Comparison of ENCODE assay signal across 22 mouse cellular contexts in the genomic region with DNA sequence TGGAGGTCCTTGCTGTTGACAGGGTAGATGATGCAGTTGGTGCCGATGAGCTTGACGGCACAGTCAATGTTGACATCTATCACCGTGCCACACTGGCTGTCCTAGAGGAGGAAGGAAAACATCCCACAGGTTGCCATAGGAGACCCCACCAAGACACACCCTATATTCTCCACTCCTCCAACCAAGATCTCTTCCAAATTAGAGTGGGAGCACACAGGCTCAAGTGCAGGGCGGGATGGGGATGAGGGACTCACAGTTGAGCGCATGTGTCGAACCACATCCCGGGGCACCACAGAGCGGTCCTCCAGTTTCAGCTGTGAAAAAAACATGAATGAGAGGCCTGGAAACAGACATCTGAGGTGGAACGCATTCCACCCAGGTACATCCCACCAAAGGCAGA. TPM values are rescaled to one million over a fixed set of nuclear protein-coding genes. Genes with fewer than 3 reads are reported as not detected.
A peak's percentile ranks its signal among the peaks of the same experiment; 100 is the strongest.
DNase-seq lines count a peak whose midpoint lies in the region; ATAC-seq and TF ChIP-seq lines count a peak whose summit lies in the region.
"Had no signal": no experiment of that assay in that cellular context is flagged by ENCODE, and none has a peak within 500 bp of the region (broad histone marks: within the 10 kb centered on the region; RNA-seq: fewer than 3 reads in every experiment).

No protein-coding gene starts in this region.

- peak overlapping the region; percentile 83; the same call in 1 of the 2 replicates for H3K27ac ChIP-seq in heart, embryonic 10.5 days
- peak overlapping the region; percentile 90 for H3K27ac ChIP-seq in liver, embryonic 12.5 days
- H3K27ac ChIP-seq in liver, embryonic 14.5 days = peak overlapping the region; percentile 83
- no peak overlapping the region for H3K27ac ChIP-seq in neural tube, embryonic 15.5 days (replicated peaks)
- H3K27ac ChIP-seq: embryonic facial prominence, embryonic 12.5 days; forebrain, embryonic 10.5 days; gastrocnemius, adult 2 months; hindbrain, embryonic 10.5 days; hindbrain, embryonic 14.5 days had no signal

- H3K4me1 ChIP-seq in heart, embryonic 10.5 days = peaks cover 54% of the 10 kb centered on the region
- peaks cover 66% of the 10 kb centered on the region for H3K4me1 ChIP-seq in liver, embryonic 12.5 days
- peaks cover 32 to 42% of the 10 kb centered on the region in 2 experiments for H3K4me1 ChIP-seq in liver, embryonic 14.5 days (replicated peaks; ENCODE audit: control insufficient read depth in 2 of 2, insufficient read depth in 2 of 2, low read length in 1 of 2)
- H3K4me1 ChIP-seq in neural tube, embryonic 15.5 days = peaks cover 17% of the 10 kb centered on the region; the same call in 1 of the 2 replicates

- TF ChIP-seq CTCF in liver, embryonic 14.5 days (IDR thresholded peaks at IDR 0.05; ENCODE audit: low read depth) = no peak

- H3K9me3 ChIP-seq in heart, embryonic 10.5 days = no peaks in the 10 kb centered on the region
- no peaks in the 10 kb centered on the region for H3K9me3 ChIP-seq in liver, embryonic 12.5 days (replicated peaks)
- H3K9me3 ChIP-seq in liver, embryonic 14.5 days (ENCODE audit: control insufficient read depth, low read length) = no peaks in the 10 kb centered on the region
- H3K9me3 ChIP-seq in neural tube, embryonic 15.5 days (replicated peaks) = no peaks in the 10 kb centered on the region
- H3K9me3 ChIP-seq: embryonic facial prominence, embryonic 12.5 days; forebrain, embryonic 10.5 days; hindbrain, embryonic 10.5 days had no signal

- ATAC-seq in liver, embryonic 12.5 days = no peak
- no peak for ATAC-seq in liver, embryonic 14.5 days (ENCODE audit: insufficient read depth)
- no peak for ATAC-seq in neural tube, embryonic 15.5 days (ENCODE audit: low FRiP score)
- ATAC-seq: forebrain, embryonic 14.5 days had no signal

- H3K36me3 ChIP-seq in heart, embryonic 10.5 days = peaks cover 46% of the 10 kb centered on the region
- H3K36me3 ChIP-seq in liver, embryonic 12.5 days = peaks cover 54% of the 10 kb centered on the region
- H3K36me3 ChIP-seq in liver, embryonic 14.5 days (replicated peaks; ENCODE audit: control insufficient read depth, insufficient read depth, low read depth) = peaks cover 41% of the 10 kb centered on the region
- H3K36me3 ChIP-seq in neural tube, embryonic 15.5 days = peaks cover 41% of the 10 kb centered on the region

- WGBS in heart, embryonic 10.5 days = 92% methylated on average over 9 of the region's 9 CpGs
- WGBS in liver, embryonic 12.5 days (ENCODE audit: insufficient replicate concordance) = 88% methylated on average over 9 of the region's 9 CpGs
- 82% methylated on average over 9 of the region's 9 CpGs for WGBS in liver, embryonic 14.5 days (ENCODE audit: insufficient replicate concordance)
- WGBS in neural tube, embryonic 15.5 days = 95% methylated on average over 9 of the region's 9 CpGs

- no peak for TF ChIP-seq EP300 in liver, embryonic 14.5 days (IDR thresholded peaks at IDR 0.05; ENCODE audit: low read depth)

- peak overlapping the region; percentile 66; the same call in 1 of the 2 replicates for H3K9ac ChIP-seq in liver, embryonic 12.5 days
- peak overlapping the region; percentile 66 for H3K9ac ChIP-seq in liver, embryonic 14.5 days (replicated peaks)
- no peak overlapping the region for H3K9ac ChIP-seq in neural tube, embryonic 15.5 days (replicated peaks)
- H3K9ac ChIP-seq: embryonic facial prominence, embryonic 12.5 days; hindbrain, embryonic 14.5 days had no signal

- H3K4me3 ChIP-seq in heart, embryonic 10.5 days = no peak overlapping the region
- peak overlapping the region; percentile 22; the same call in 1 of the 2 replicates for H3K4me3 ChIP-seq in liver, embryonic 12.5 days
- peak overlapping the region in 1 of 2 experiments; percentile 18; a peak in 1 of 4 replicates for H3K4me3 ChIP-seq in liver, embryonic 14.5 days (ENCODE audit: insufficient read depth in 1 of 2, low read depth in 2 of 2, low read length in 2 of 2)
- H3K4me3 ChIP-seq in neural tube, embryonic 15.5 days (replicated peaks) = no peak overlapping the region
- H3K4me3 ChIP-seq: embryonic facial prominence, embryonic 12.5 days; forebrain, embryonic 10.5 days; gastrocnemius, adult 2 months; hindbrain, embryonic 10.5 days had no signal

- H3K4me2 ChIP-seq in liver, embryonic 12.5 days = peak overlapping the region; percentile 68
- peak overlapping the region; percentile 71 for H3K4me2 ChIP-seq in liver, embryonic 14.5 days (ENCODE audit: low read depth)
- H3K4me2 ChIP-seq in neural tube, embryonic 15.5 days = no peak overlapping the region
- H3K4me2 ChIP-seq: embryonic facial prominence, embryonic 12.5 days; hindbrain, embryonic 14.5 days had no signal

- H3K27me3 ChIP-seq in heart, embryonic 10.5 days (ENCODE audit: insufficient read depth, poor library complexity, severe bottlenecking) = no peaks in the 10 kb centered on the region
- no peaks in the 10 kb centered on the region for H3K27me3 ChIP-seq in liver, embryonic 12.5 days (replicated peaks)
- H3K27me3 ChIP-seq in liver, embryonic 14.5 days (ENCODE audit: control insufficient read depth, insufficient read depth, low read length) = no peaks in the 10 kb centered on the region
- H3K27me3 ChIP-seq in neural tube, embryonic 15.5 days (replicated peaks) = no peaks in the 10 kb centered on the region
- H3K27me3 ChIP-seq: embryonic facial prominence, embryonic 12.5 days had no signal

- intact Hi-C loops in heart, postnatal 25 days (cut with DNase I) = no loop called here

- DNase-seq in heart, embryonic 10.5 days (ENCODE audit: low spot score) = no peak
- no peak for DNase-seq in heart, postnatal 25 days (ENCODE audit: low spot score)
- no peak for DNase-seq in liver, embryonic 14.5 days (ENCODE audit: low read depth in 3 of 3, low spot score in 3 of 3)
- DNase-seq in MN1 (ENCODE audit: low spot score) = no peak
- DNase-seq: adrenal gland, adult 8-10 months; adrenal gland, postnatal 36 days; cerebellum, adult 11 months; cerebellum, adult 8-10 months; cerebellum, postnatal 14 days; embryo, embryonic 11 days; gastrocnemius, adult 2 months; gastrocnemius, postnatal 25 days had no signal

RNA-seq across cellular contexts. Expression of gene Sphk1, which starts 18.1 kb away (rescaled TPM):
- polyA plus RNA-seq in heart, embryonic 10.5 days (2016; fragmentation: Nextera tagmentation; extraction: Ambion mirVana) = 2.3 and 2.7 TPM in 2 replicates
- 1 to 10 TPM; 1.4 to 1.9 TPM for total RNA-seq in heart, postnatal 25 days (2021)
- polyA plus RNA-seq in liver, embryonic 12.5 days (2016; fragmentation: Nextera tagmentation; extraction: Ambion mirVana) = 26.9 and 28.0 TPM in 2 replicates
- polyA plus RNA-seq in liver, embryonic 14.5 days (2012; rRNA removed) = 23.0 and 24.1 TPM in 2 replicates
- polyA plus RNA-seq in liver, embryonic 14.5 days (2014; fragmentation: Nextera tagmentation; extraction: Ambion mirVana) = 26.8 and 32.2 TPM in 2 replicates
- 2.8 and 4.5 TPM in 2 replicates for polyA plus RNA-seq in neural tube, embryonic 15.5 days (2015; fragmentation: Nextera tagmentation; extraction: Ambion mirVana)
- total RNA-seq: granulocyte monocyte progenitor cell, adult 5-6 weeks had no signal

RNA-seq across cellular contexts. Expression of gene Ube2o, which starts 32.5 kb away (rescaled TPM):
- 8.5 and 10.3 TPM in 2 replicates for polyA plus RNA-seq in heart, embryonic 10.5 days (2016; fragmentation: Nextera tagmentation; extraction: Ambion mirVana)
- 10 to 100 TPM; 31.4 to 37.1 TPM for total RNA-seq in heart, postnatal 25 days (2021)
- 40.0 and 40.2 TPM in 2 replicates for polyA plus RNA-seq in liver, embryonic 12.5 days (2016; fragmentation: Nextera tagmentation; extraction: Ambion mirVana)
- polyA plus RNA-seq in liver, embryonic 14.5 days (2012; rRNA removed) = 33.8 and 34.0 TPM in 2 replicates
- 25.9 and 32.3 TPM in 2 replicates for polyA plus RNA-seq in liver, embryonic 14.5 days (2014; fragmentation: Nextera tagmentation; extraction: Ambion mirVana)
- polyA plus RNA-seq in neural tube, embryonic 15.5 days (2015; fragmentation: Nextera tagmentation; extraction: Ambion mirVana) = 19.2 and 32.4 TPM in 2 replicates

RNA-seq across cellular contexts. Expression of gene Aanat, which starts 37.5 kb away (rescaled TPM):
- polyA plus RNA-seq in heart, embryonic 10.5 days (2016; fragmentation: Nextera tagmentation; extraction: Ambion mirVana) = not detected in 2 replicates
- total RNA-seq in heart, postnatal 25 days (2021) = not detected
- polyA plus RNA-seq in liver, embryonic 12.5 days (2016; fragmentation: Nextera tagmentation; extraction: Ambion mirVana) = not detected in 2 replicates
- polyA plus RNA-seq in liver, embryonic 14.5 days (2012; rRNA removed) = not detected in 2 replicates
- not detected in 2 replicates for polyA plus RNA-seq in liver, embryonic 14.5 days (2014; fragmentation: Nextera tagmentation; extraction: Ambion mirVana)
- polyA plus RNA-seq in neural tube, embryonic 15.5 days (2015; fragmentation: Nextera tagmentation; extraction: Ambion mirVana) = 0.34 and 0.49 TPM in 2 replicates
- total RNA-seq: adrenal gland, adult 8-10 months; adrenal gland, postnatal 36 days; common myeloid progenitor, adult 5-6 weeks; gastrocnemius, adult 2 months; gastrocnemius, postnatal 25 days; granulocyte monocyte progenitor cell, adult 5-6 weeks; heart, postnatal 10 days had no signal
- polyA plus RNA-seq: embryonic facial prominence, embryonic 12.5 days; forebrain, embryonic 10.5 days; hindbrain, embryonic 10.5 days had no signal

RNA-seq across cellular contexts. Expression of gene Prpsap1, which starts 54.8 kb away (rescaled TPM):
- polyA plus RNA-seq in heart, embryonic 10.5 days (2016; fragmentation: Nextera tagmentation; extraction: Ambion mirVana) = 120 and 142 TPM in 2 replicates
- total RNA-seq in heart, postnatal 25 days (2021) = 10 to 100 TPM; 33.2 to 35.1 TPM
- 69.9 and 77.1 TPM in 2 replicates for polyA plus RNA-seq in liver, embryonic 12.5 days (2016; fragmentation: Nextera tagmentation; extraction: Ambion mirVana)
- polyA plus RNA-seq in liver, embryonic 14.5 days (2012; rRNA removed) = 19.2 and 22.2 TPM in 2 replicates
- 38.4 and 40.4 TPM in 2 replicates for polyA plus RNA-seq in liver, embryonic 14.5 days (2014; fragmentation: Nextera tagmentation; extraction: Ambion mirVana)
- polyA plus RNA-seq in neural tube, embryonic 15.5 days (2015; fragmentation: Nextera tagmentation; extraction: Ambion mirVana) = 173 and 184 TPM in 2 replicates
